Mouse (Mus musculus): Measurements from ENCODE around the gene Tbrg4.

Tbrg4 gene

DNA sequence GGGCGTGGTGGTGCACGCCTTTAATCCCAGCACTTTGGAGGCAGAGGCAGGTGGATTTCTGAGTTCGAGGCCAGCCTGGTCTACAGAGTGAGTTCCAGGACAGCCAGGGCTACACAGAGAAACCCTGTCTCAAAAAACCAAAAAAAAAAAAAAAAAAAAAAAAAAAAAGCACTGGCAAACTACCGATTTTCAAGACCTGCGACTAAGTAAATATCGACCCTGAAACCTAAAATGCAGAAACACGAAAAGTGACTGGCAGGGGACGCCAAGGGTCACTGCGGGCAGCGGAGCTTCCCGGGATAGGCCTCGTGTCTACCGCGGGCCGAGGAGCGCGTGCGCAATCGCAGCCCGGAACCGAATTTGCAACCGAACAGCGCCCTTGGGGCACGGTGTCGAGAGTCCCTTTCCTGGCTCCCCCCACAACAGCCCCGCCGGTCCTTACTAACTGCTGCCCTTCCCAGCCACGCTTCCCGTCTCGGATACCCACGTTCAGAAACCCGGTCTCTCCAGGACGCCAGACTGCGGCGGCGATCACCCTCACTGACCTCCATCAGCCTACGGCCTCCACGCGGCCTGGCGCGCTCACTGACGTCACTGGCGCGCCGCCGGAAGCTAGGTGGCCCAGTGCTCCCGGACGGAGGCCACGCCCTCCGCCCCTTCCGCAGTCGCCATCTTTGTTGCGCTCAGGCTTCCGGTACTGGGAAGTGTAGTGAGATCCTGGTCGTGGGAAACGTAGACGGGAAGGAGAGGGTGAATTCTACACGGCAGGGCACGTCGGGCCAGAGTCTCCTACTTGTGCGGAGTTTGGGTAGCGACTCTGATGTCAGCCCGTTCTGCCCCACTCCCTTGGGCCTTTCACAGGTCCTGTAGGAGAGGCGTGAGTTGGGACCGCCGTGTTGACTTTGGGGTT is at the start of gene Tbrg4:
TSS of gene Tbrg4 (minus strand) at position 590 of the 910 bp plus-strand sequence.
- in situ Hi-C loops (cut with MboI, MseI): no loop called here

GRCm38 (mm10) chr11:6675402-6675801 is 49.5 kb upstream of the Tbrg4 start:
- in situ Hi-C loops (cut with MboI, MseI): no loop called here

DNA sequence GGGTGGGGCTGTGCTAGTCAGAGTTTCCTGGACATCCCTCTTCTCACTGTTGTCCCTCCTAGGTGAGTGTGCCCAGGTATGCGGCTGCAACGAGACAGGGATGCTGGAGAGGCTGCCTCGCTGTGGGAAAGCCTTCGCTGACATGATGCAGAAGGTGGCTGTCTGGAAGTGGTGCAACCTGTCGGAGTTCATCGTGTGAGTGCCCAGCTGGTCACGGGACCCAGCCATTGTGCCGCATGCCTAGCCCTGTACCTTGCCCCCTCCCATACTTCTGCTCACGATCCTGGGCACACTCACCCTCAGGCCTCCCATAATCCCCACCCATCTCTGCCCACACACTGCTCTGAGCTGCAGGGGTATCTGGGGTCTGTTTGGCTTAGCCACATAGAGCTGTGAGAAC is 48.8 kb upstream of the Tbrg4 start:
- in situ Hi-C loops (cut with MboI, MseI): loop anchor here (25.0 kb wide), 1 partner anchor 463 kb away; no protein-coding TSS in a partner anchor

DNA sequence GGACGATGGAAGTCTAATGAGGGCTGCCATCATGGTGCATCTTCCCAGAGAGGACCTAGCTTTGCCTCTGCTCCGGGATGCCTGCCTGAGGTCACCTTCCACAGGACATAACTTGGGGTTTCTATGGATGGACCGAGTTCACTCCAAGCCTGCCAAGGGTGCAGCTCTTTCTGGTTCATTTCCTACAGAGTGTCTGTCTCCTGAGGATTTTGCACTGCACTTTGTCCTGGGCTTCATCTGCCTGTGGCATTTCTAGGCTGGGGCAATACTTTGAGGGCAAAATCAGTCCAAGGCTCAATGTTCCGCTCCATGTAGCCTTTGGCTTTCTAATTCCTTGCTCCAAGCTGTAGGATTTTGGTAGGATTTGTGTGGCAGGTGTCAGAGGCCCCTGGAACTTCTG is 45.0 kb upstream of the Tbrg4 start:
- in situ Hi-C loops (cut with MboI, MseI): loop anchor here (25.0 kb wide), 1 partner anchor 466 kb away; no protein-coding TSS in a partner anchor

GRCm38 (mm10) chr11:6670044-6670443 is 44.2 kb upstream of the Tbrg4 start:
- in situ Hi-C loops (cut with MboI, MseI): loop anchor here (25.0 kb wide), 1 partner anchor 467 kb away; no protein-coding TSS in a partner anchor

DNA sequence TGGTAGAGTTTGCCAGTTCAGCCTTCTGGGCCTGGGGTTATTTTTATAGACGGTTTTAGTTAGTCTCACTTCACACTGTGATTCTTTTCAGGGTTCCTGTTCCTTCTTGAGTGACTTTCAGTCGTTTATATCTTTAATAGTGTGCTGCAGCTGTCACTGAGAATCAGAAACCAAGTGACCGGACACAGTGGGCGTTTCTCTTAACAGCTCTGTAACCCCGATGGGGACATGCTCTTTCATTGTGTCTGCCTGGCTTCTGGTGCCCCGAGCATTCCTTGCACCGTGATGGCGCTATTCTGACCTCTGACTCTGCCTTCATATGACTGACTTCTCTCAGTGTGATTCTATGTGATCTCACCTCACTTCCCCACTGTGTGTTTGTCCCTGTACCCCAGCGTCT is 43.2 kb upstream of the Tbrg4 start:
- in situ Hi-C loops (cut with MboI, MseI): loop anchor here (10.0 to 25.0 kb wide), 2 partner anchors 468 to 1866 kb away; no protein-coding TSS in a partner anchor

- in situ Hi-C loops (cut with MboI, MseI): loop anchor here (10.0 to 25.0 kb wide), 2 partner anchors 471 to 1868 kb away; no protein-coding TSS in a partner anchor
Measured at GRCm38 (mm10) chr11:6666634-6667033, 40.8 kb upstream of the Tbrg4 start.

DNA sequence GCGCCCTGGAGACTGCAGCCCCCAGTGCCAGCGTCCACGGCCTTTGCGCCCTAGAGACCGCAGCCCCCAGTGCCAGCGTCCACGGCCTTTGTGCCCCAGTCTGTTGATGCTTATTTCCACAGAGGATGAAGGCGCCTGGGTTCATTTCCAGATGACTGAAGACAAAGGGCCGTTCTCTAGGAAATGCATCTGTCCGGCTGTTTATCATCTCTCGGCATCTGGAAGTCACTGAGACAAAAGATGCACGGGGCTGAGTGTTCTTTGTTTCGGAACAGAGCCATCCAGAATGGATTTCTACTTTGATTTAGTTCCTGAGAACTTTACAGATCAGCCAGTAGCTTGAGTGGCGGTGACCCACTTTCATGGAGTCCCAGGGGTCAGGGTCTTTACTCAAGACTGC is 35.3 kb upstream of the Tbrg4 start:
- in situ Hi-C loops (cut with MboI, MseI): loop anchor here (5.0 to 25.0 kb wide), 3 partner anchors 46 to 1874 kb away; no protein-coding TSS in a partner anchor

DNA sequence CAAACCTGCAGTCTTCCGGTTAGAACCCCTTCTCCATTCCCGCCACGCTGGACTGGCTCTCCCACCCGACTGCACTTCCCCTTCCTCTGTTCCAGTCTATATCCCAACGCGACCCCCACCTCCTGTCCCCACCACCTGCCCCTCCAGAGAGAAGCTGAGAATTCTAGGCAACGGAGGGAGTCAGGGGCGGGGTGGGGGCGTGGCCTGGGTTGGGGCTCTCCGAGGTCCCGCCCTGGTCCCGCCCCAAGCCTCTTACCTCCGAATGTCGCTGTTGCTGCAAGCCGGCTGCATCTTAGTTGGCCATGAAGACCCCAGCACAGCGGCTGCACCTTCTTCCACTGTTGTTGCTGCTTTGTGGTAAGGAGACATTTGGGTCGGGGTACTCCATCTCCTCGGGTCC is 32.4 kb upstream of the Tbrg4 start, which contains the start of gene Ramp3:
TSS of gene Ramp3 (plus strand) at position 251 of the 400 bp plus-strand sequence.
- in situ Hi-C loops (cut with MboI, MseI): loop anchor here (25.0 kb wide), 1 partner anchor 479 kb away; no protein-coding TSS in a partner anchor

DNA sequence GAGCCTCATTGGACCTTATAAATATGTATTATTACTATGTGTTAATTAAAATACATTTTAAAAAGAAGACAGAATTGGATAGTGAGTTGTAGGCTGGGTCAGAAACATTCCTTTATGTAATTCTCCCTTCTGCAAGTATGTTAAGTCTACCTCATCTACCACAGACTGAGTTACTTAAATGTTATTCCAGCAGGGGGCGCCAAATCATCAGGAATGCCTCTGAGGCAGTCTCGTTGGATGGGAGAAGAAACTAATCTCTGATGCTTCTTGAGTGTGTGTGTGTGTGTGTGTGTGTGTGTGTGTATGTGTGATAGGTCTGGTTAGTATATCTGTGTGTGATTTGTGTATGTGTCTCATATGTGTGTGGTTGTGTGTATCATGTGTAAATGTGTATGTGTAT is 29.0 kb upstream of the Tbrg4 start:
- in situ Hi-C loops (cut with MboI, MseI): loop anchor here (5.0 to 25.0 kb wide), 2 partner anchors 112 to 482 kb away; no protein-coding TSS in a partner anchor

DNA sequence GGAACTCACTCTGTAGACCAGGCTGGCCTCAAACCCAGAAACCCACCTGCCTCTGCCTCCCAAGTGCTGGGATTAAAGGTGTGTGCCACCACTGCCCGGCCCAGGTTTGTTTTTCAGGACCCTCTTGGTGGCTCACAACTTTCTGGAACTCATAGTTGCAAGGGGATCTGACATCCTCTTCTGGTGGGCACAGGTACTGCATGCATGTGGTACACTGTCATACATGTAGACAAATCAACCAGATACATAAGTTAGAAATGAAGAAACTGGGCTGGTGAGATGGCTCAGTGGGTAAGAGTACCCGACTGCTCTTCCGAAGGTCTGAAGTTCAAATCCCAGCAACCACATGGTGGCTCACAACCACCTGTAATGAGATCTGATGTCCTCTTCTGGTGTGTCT is 27.1 kb upstream of the Tbrg4 start:
- in situ Hi-C loops (cut with MboI, MseI): loop anchor here (5.0 to 25.0 kb wide), 2 partner anchors 114 to 484 kb away; no protein-coding TSS in a partner anchor

DNA sequence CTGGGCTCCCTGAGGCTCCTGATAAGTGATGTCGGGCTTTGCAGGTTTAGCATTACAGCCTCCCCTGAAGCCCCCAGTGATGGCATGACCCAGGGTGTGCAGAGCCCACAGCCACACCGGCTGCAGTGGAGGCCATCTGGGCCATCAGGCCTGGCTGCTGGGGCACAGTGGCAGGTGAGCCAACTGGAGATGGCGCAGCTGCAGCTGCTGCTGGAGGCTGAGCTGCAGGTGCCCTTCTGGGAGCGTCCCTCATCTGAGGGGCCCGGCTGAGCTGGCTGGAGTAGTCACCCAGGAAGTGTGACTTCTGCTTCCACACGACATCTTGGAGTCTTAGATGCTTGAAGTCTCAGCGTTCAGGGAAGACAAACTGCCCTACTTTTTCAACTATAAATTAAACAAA is 24.7 kb upstream of the Tbrg4 start:
- in situ Hi-C loops (cut with MboI, MseI): loop anchor here (5.0 to 25.0 kb wide), 2 partner anchors 117 to 487 kb away; no protein-coding TSS in a partner anchor

DNA sequence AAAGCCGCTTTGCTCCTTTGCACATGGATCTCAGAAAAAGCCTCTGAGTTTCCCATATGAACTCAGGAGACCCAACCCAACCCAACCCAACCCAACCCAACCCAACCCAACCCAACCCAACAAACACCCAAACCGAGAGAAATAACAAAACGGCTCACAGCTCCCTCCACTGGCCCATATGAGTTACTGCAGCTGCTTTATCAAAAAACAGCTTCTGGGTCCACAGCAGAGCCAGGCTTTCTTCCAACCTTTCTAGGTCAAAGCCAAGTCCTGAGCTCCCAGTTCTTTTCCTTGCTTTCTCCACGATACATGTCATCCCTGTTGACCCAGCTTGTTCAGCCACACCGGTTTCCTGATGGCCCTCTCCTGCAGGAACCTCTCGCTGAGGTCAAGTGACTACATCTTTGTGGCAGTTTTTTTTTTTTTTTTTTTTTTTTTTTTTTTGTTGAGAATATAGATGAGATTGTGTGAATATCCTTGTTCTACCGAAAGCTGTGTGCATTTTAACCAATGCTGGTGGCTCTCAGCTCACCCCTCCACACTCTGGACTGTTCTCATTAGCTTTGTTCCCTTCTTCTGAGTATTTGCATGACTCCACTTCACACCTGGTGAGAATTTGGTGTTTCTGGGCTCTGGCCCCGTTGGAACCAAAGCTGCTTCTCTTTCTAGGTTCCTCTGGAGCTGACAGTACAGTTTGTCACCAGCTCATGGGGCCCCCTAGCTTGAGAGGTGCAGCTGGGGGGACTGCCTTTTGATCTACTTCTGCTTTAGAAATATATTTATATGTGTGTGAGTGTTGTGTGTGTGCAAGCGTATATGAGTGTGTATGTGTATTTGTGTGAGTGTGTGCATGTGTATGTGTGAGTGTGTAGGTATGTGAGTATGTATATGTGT is 22.2 kb upstream of the Tbrg4 start:
- in situ Hi-C loops (cut with MboI, MseI): no loop called here

DNA sequence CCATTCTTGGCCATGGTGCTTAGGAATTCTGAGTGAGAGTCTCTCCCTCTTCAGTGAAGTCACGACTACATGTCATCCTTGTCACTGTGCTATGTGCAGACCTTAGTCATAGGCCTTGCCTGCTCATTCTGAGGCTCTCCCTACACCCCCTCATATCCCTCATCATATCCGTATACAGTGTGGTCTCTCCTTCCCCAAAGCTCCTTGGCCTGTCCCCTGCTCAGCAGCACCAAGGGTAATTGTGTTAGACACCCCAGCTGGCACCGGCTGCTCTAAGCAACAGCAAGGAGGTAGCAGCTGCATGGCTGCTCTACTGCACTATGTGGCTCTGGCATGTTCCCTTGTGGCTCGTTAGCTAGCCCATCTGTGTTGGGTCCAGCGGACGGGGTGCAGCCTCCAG is 18.7 kb upstream of the Tbrg4 start:
- in situ Hi-C loops (cut with MboI, MseI): no loop called here

GRCm38 (mm10) chr11:6639072-6639471 is 13.2 kb upstream of the Tbrg4 start:
- in situ Hi-C loops (cut with MboI, MseI): no loop called here

- in situ Hi-C loops (cut with MboI, MseI): no loop called here
Measured at GRCm38 (mm10) chr11:6638537-6638936, 12.7 kb upstream of the Tbrg4 start, which contains the start of gene Wap. Gene Wap (minus strand): TSS chr11:6638637.

DNA sequence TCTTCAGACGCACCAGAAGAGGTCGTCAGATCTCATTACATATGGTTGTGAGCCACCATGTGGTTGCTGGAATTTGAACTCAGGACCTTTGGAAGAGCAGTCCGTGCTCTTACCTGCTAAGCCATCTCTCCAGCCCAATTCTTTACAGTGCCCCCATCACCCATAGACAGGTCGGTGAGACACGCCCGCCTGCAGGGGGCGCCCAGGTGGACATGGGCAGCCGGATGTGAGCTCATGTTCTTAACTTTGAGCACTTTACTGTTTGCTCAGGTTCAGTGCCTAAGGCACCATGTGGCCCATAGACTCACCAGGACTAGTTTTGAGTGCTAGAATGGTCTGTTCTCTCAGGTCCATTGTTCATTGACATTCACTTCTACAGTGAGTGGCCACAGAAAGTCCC is 10.3 kb upstream of the Tbrg4 start:
- in situ Hi-C loops (cut with MboI, MseI): no loop called here

DNA sequence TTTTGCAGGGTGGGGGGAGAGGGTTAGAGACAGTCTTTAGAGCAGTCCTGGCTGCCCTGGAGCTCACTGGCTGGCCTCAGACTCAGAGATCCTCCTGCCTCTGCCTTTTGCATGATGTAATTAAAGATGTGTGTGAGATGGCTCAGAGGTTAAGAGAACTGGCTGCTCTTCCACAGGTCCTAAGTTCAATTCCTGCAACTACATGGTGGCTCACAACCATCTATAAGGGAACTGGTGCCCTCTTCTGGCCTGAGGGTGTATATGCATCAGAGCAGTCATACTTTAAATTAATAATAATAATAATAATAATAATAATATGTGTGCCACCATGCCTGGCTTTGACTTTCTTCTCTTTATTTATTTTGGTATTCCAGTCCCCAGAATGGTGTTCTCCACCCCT is 3.8 kb upstream of the Tbrg4 start:
- in situ Hi-C loops (cut with MboI, MseI): no loop called here

GRCm38 (mm10) chr11:6628568-6628967 is 2.7 kb upstream of the Tbrg4 start:
- in situ Hi-C loops (cut with MboI, MseI): no loop called here

- in situ Hi-C loops (cut with MboI, MseI): no loop called here
Measured at GRCm38 (mm10) chr11:6627731-6628130, 1.9 kb upstream of the Tbrg4 start.

DNA sequence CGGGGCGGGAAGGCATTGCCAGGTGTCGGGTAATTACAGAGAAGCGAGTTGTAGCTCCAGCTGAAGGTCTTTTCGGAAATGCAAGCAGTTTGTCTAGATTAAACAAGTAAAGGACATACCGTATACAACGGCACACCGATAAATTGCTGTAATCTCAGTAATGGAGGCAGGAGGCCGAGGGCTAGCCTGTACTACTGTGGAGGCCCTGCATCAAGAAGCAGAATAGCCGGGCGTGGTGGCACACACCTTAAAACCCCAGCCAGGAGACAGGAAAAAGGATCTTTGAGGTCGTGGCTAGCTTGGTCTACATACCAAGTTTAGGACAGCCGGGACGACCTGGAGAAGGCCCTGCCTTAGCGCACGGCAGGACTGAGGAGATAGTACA is 513 bp upstream of the Tbrg4 start:
- in situ Hi-C loops (cut with MboI, MseI): no loop called here
